24 mouse cellular contexts compared by ENCODE assay signal in the genomic region with DNA sequence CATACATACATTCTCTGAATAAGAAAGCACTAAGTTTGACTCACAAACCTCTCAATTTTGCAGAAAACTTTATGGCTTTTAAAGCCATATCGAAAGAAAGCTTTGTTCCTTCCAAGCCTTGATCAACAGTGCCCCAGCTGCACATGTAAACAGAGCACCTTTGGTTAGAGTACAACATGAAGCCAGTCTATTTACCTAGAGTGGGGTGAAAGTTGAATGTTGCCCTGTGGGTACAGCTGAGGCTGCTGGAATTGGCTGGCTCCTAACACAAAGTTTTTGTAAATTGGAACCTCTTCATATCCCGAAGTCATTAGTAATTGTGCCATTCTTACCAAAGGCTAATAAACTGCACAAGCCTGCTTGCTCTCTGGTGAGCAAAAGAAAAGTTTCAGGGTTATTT. TPM values are rescaled to one million over a fixed set of nuclear protein-coding genes. Genes with fewer than 3 reads are reported as not detected.
"Had no signal": no experiment of that assay in that cellular context is flagged by ENCODE, and none has a peak within 500 bp of the region (broad histone marks: within the 10 kb centered on the region; RNA-seq: fewer than 3 reads in every experiment).

No protein-coding gene starts in this region.

- H3K27me3 ChIP-seq: heart, embryonic 12.5 days; hindbrain, embryonic 12.5 days; limb, embryonic 13.5 days; limb, embryonic 15.5 days; liver, embryonic 15.5 days had no signal

- H3K4me2 ChIP-seq: heart, embryonic 12.5 days; hindbrain, embryonic 12.5 days; hindbrain, embryonic 14.5 days; limb, embryonic 13.5 days; limb, embryonic 15.5 days; liver, embryonic 15.5 days had no signal

- H3K4me1 ChIP-seq: hindbrain, embryonic 12.5 days; limb, embryonic 15.5 days had no signal

- H3K27ac ChIP-seq: gastrocnemius, adult 2 months; heart, adult 2 months; hindbrain, embryonic 10.5 days; hindbrain, embryonic 12.5 days; hindbrain, embryonic 14.5 days; layer of hippocampus, adult 2 months; limb, embryonic 13.5 days; limb, embryonic 15.5 days; liver, embryonic 15.5 days had no signal

- H3K9ac ChIP-seq: heart, embryonic 12.5 days; hindbrain, embryonic 12.5 days; hindbrain, embryonic 14.5 days; limb, embryonic 13.5 days; limb, embryonic 15.5 days; liver, embryonic 15.5 days had no signal

- H3K9me3 ChIP-seq: heart, embryonic 12.5 days; hindbrain, embryonic 10.5 days; hindbrain, embryonic 12.5 days; limb, embryonic 13.5 days; limb, embryonic 15.5 days; liver, embryonic 15.5 days had no signal

- ATAC-seq: hindbrain, embryonic 16.5 days; inflammation-experienced regulatory T-cells, adult 6 months; intestine, postnatal 0 days had no signal

- H3K4me3 ChIP-seq: gastrocnemius, adult 2 months; heart, adult 2 months; heart, embryonic 12.5 days; hindbrain, embryonic 10.5 days; hindbrain, embryonic 12.5 days; layer of hippocampus, adult 2 months; limb, embryonic 13.5 days; limb, embryonic 15.5 days; liver, embryonic 15.5 days had no signal

- H3K36me3 ChIP-seq: heart, embryonic 12.5 days; hindbrain, embryonic 10.5 days; hindbrain, embryonic 12.5 days; limb, embryonic 13.5 days; limb, embryonic 15.5 days; liver, embryonic 15.5 days had no signal

- DNase-seq: gastrocnemius, adult 2 months; gastrocnemius, postnatal 10 days; gastrocnemius, postnatal 25 days; heart, adult 11 months; heart, adult 2 months; heart, postnatal 10 days; heart, postnatal 4 days; kidney, adult 18-20 months; kidney, adult 8-10 months; kidney, postnatal 10 days; kidney, postnatal 25 days; kidney, postnatal 4 days; left cerebral cortex, postnatal 4 days had no signal

RNA-seq across cellular contexts. Expression of a gene that starts 19.7 kb away (rescaled TPM):
- polyA plus RNA-seq: inflammation-experienced regulatory T-cells, adult 6 months had no signal
